Mouse (Mus musculus) heart, embryonic 12.5 days (tissue): ENCODE results near the gene Tpm3. TPM values are rescaled to one million over a fixed set of nuclear protein-coding genes. Genes with fewer than 3 reads are reported as not detected.
"Not testable (repeated sequence)": the region's sequence is repeated elsewhere in the genome, so short reads cannot be mapped to it uniquely, and the experiment has no call there.

Experiments
- ATAC-seq: fragments of 200-750 bp; cut with Nextera tagmentation; 2 replicates; pipeline ENCODE4 v1.8.0; 2017; ENCODE audit warnings: moderate TSS enrichment, moderate library complexity; ENCODE audit not compliant: insufficient number of reproducible peaks, low FRiP score
- H3K27ac ChIP-seq: fragments of 300-500 bp; sonication (generic); 2 replicates; pipeline ENCODE4 v1.5.1; 2016; ENCODE audit warnings: mild to moderate bottlenecking, moderate library complexity; ENCODE audit not compliant: poor library complexity, severe bottlenecking
- H3K27me3 ChIP-seq: fragments of 300-500 bp; sonication (generic); replicated peaks from 2 replicates; pipeline ENCODE4 v1.6.1; 2016; ENCODE audit warnings: mild to moderate bottlenecking, moderate library complexity
- H3K36me3 ChIP-seq: fragments of 300-500 bp; sonication (generic); 2 replicates; pipeline ENCODE4 v1.6.1; 2016; ENCODE audit warnings: mild to moderate bottlenecking, moderate library complexity
- H3K4me1 ChIP-seq: fragments of 300-500 bp; sonication (generic); replicated peaks from 2 replicates; pipeline ENCODE4 v1.6.1; 2016; ENCODE audit warnings: mild to moderate bottlenecking
- H3K4me2 ChIP-seq: fragments of 300-500 bp; sonication (generic); 2 replicates; pipeline ENCODE4 v1.6.1; 2016; ENCODE audit warnings: mild to moderate bottlenecking, moderate library complexity
- H3K4me3 ChIP-seq: fragments of 300-500 bp; sonication (generic); 2 replicates; pipeline ENCODE4 v1.5.1; 2016; ENCODE audit warnings: mild to moderate bottlenecking
- H3K9ac ChIP-seq: fragments of 300-500 bp; sonication (generic); 2 replicates; pipeline ENCODE4 v1.6.1; 2016; ENCODE audit warnings: mild to moderate bottlenecking, moderate library complexity
- H3K9me3 ChIP-seq: fragments of 300-500 bp; sonication (generic); replicated peaks from 2 replicates; pipeline ENCODE4 v1.6.1; 2016; ENCODE audit warnings: mild to moderate bottlenecking, moderate library complexity
- WGBS: fragments of 180-500 bp; shearing (Covaris S2); methylation state at CpG from one replicate; pipeline ENCODE4 v1.1.7; 2016; 5-methylcytosine and 5-hydroxymethylcytosine counted together
- polyA plus RNA-seq: library from polyadenylated mRNA; unstranded; fragments of >200 nt; fragmentation: Nextera tagmentation; extraction: Ambion mirVana; gene quantifications from 2 replicates; pipeline ENCODE4 v1.2.1, GENCODE M21; 2016

The Tpm3 gene
- polyA plus RNA-seq, 1 experiment from 2014 or later: 335 TPM

DNA sequence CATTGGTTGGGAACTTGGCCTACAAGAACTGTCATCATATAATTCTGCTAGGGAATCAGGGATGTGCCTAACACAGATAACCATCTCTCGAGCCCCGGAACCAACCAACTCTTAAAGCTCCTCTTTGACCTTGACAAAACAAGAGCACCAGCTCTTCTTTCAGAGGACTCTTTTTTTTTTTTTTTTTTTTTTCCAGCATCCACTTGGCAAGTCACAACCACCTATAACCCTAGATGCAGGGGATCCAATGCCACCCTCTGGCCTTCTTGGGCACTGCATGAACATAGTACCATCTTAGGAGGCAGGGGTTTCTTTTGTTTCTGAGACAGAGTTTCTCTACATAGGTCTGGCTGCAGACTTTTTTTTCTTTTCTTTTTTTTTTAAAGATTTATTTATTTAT is 41.9 kb downstream of the Tpm3 start:
- ATAC-seq: no peak
- WGBS: 73% methylated on average over 2 of the region's 2 CpGs
- H3K4me3 ChIP-seq: no peak overlapping the region

DNA sequence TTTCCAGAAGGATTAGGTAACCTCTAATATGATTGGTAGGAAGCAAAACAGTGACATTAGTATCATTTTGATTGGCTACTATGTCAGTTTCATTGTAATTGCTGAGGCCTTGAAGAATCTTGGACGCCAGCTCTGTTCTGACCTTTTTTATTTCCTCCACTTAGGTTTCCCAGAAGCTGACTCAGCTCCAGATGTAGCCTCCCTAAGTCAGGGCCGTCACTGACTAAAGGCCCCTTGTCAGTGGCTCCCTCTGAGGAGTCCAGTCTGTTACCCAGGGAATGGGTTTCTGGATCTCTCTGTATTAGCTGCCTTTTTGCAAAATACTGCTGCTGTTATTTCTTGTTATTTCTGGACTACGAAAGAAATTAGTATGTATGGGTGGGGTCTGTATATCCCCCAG is 43.1 kb downstream of the Tpm3 start:
- no peak overlapping the region for H3K4me2 ChIP-seq
- no peaks in the 10 kb centered on the region for H3K27me3 ChIP-seq
- no peak for ATAC-seq
- H3K4me1 ChIP-seq: 0 out of 2 replicates have a peak, but pooled peaks cover 3% of the 10 kb centered on the region
- H3K36me3 ChIP-seq: no peaks in the 10 kb centered on the region
- no peak overlapping the region for H3K27ac ChIP-seq
- H3K9me3 ChIP-seq: no peaks in the 10 kb centered on the region
- H3K9ac ChIP-seq: no peak overlapping the region
- no peak overlapping the region for H3K4me3 ChIP-seq
- 76% methylated on average over 3 of the region's 3 CpGs for WGBS

More for the DNA sequence above, 41.9 kb downstream of the Tpm3 start:
- Histone ChIP-seq H3K4me1 (0 out of 2 replicates have a peak, but pooled peaks cover 3% of the 10 kb centered on the region), H3K4me2 (no peak overlapping the region), H3K9me3 (no peaks in the 10 kb centered on the region), H3K9ac (no peak overlapping the region), H3K27ac (no peak overlapping the region), H3K27me3 (no peaks in the 10 kb centered on the region), H3K36me3 (no peaks in the 10 kb centered on the region)

DNA sequence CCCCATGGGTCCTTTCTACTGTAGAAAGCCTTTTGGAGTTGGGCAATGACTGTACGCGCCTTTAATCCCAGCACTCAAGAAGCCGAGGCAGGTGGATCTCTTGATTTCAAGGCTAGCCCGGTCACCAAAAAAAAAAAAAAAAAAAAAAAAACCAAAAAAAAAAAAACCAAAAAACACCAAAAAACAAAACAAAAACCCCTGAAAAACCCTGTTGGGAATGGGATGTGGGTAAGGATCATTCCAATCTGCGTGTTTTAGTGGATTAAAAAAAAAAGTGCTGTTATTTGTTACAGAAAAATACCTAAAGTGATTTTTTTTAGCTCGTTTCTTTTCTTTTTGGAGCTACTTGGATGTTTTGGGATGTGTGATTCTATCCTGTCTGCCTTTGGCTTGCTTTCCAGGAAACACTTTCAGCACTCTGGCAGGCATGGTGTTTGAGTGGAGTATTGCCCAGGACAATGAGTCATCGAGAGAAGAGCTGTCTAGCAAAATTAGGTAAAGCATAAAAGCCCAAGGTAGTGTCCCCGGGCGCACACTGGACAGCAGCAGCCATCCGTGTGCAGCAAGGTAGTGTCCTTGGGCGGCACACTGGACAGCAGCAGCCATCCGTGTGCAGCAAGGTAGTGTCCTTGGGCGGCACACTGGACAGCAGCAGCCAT is 45.8 kb downstream of the Tpm3 start:
- Histone ChIP-seq H3K4me1 (no peaks in the 10 kb centered on the region), H3K36me3 (no peaks in the 10 kb centered on the region), H3K27me3 (no peaks in the 10 kb centered on the region), H3K27ac (no peak overlapping the region), H3K4me3 (no peak overlapping the region), H3K4me2 (no peak overlapping the region), H3K9me3 (no peaks in the 10 kb centered on the region), H3K9ac (no peak overlapping the region)
- WGBS: 86% methylated on average over 13 of the region's 13 CpGs
- no peak for ATAC-seq

DNA sequence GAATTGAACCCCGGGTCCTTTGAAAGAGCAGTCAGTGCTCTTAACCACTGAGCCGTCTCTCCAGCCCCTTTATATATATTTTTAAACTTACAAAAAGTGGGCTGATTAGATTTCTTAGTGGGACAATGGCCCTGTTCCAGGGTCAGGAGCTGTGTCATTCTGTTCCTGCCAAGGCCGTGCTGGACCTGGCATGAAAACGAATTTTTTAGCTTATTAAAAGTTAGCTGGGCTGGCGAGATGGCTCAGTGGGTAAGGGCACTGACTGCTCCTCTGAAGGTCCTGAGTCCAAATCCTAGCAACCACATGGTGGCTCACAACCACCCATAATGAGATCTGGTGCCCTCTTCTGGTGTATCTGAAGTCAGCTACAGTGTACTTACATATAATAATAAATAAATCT is 49.6 kb downstream of the Tpm3 start:
- H3K27me3 ChIP-seq, H3K9me3 ChIP-seq, H3K36me3 ChIP-seq, H3K4me2 ChIP-seq, H3K27ac ChIP-seq, ATAC-seq, H3K4me3 ChIP-seq, H3K9ac ChIP-seq, H3K4me1 ChIP-seq: not testable (repeated sequence)
- WGBS: 81% methylated on average over 5 of the region's 5 CpGs

DNA sequence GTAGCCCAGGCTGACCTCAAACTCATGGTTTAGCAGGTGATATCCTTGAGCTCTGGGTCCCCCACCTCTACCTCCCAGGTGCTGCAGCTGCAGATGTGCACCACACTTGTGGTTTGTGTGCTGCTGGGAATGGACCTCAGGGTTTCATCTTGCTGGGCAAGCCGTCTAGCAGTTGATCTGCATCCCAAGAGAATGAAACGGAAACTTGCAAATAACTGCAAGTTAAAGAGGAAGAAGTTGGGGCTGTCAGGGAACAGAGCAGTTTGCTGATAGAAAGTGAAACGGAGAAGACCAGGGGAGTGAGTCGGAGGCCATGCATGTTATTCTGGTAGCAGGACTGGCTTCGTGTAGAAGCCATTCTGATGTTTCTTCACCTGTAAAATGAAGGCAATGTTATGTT is 53.3 kb downstream of the Tpm3 start:
- Histone ChIP-seq H3K27me3 (no peaks in the 10 kb centered on the region), H3K9ac (no peak overlapping the region), H3K27ac (no peak overlapping the region), H3K4me3 (no peak overlapping the region), H3K36me3 (no peaks in the 10 kb centered on the region), H3K4me2 (no peak overlapping the region), H3K9me3 (no peaks in the 10 kb centered on the region), H3K4me1 (no peaks in the 10 kb centered on the region)
- 66% methylated on average over 5 of the region's 5 CpGs for WGBS
- no peak for ATAC-seq

DNA sequence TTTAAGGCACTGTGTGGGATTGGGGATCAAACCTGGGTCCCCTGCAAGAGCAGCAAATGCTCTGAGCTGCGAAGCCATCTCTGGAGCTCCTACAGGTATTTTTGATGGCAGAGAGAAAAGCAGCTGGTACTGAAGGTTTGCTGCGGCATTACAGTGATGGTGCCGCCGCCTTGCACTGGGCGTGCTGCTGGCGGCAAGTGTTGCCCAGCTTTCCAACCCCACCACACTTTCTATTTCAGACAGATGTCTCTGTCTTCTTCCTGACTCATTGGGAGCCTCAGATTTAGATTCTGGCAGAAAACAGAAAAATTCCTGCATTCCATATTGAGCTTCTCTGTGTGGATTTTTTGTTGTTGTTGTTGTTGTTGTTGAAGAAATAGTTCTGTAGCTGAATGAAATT is 55.4 kb downstream of the Tpm3 start:
- no peaks in the 10 kb centered on the region for H3K4me1 ChIP-seq
- H3K4me3 ChIP-seq: no peak overlapping the region
- no peak overlapping the region for H3K9ac ChIP-seq
- no peak overlapping the region for H3K27ac ChIP-seq
- H3K36me3 ChIP-seq: no peaks in the 10 kb centered on the region
- H3K4me2 ChIP-seq: no peak overlapping the region
- no peaks in the 10 kb centered on the region for H3K27me3 ChIP-seq
- 90% methylated on average over 6 of the region's 6 CpGs for WGBS
- ATAC-seq: no peak
- H3K9me3 ChIP-seq: no peaks in the 10 kb centered on the region

DNA sequence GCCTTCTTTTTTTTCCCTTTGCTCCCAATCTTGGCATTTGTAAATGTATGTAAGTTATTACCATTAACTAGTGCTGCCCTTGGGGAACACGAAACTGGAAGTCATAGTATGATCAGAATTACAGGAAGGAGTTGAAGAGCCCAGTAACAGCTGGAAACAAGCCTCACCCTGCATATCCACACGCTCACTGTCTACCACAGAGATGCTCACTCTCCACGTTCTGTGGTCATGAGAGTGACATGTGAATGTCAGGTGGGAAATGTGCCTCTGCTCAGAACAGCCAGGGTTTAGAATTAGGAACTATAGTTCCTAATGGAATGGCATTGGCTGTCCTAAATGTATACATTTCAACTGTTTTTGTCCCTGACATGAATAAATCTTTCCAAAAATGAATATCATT is 60.3 kb downstream of the Tpm3 start:
- H3K4me3 ChIP-seq: no peak overlapping the region
- no peak overlapping the region for H3K9ac ChIP-seq
- H3K27me3 ChIP-seq: no peaks in the 10 kb centered on the region
- H3K36me3 ChIP-seq: no peaks in the 10 kb centered on the region
- H3K4me2 ChIP-seq: no peak overlapping the region
- WGBS: 76% methylated on average over 3 of the region's 3 CpGs
- ATAC-seq: no peak
- no peaks in the 10 kb centered on the region for H3K4me1 ChIP-seq
- H3K9me3 ChIP-seq: no peaks in the 10 kb centered on the region
- no peak overlapping the region for H3K27ac ChIP-seq

DNA sequence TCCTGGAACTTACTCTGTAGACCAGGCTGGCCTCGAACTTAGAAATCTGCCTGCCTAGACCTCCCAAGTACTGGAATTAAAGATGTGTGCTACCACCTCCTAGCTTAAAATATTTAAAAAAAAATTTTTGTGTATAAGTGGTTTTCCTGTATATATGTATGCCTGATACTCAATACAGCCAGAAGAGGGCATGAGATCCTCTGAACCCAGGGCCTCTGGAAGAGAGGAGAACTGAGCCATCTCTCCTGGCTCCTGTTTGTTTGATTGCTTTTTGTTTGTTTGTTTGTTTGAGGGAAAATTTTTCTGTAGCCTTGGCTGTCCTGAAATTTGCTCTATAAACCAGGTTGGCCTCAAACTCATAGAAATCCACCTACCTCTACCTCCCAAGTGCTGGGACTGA is 60.9 kb downstream of the Tpm3 start:
- H3K27ac ChIP-seq: no peak overlapping the region
- no peaks in the 10 kb centered on the region for H3K9me3 ChIP-seq
- no peaks in the 10 kb centered on the region for H3K4me1 ChIP-seq
- 77% methylated on average over 1 of the region's 1 CpGs for WGBS
- no peak overlapping the region for H3K4me2 ChIP-seq
- H3K9ac ChIP-seq: no peak overlapping the region
- no peaks in the 10 kb centered on the region for H3K27me3 ChIP-seq
- H3K36me3 ChIP-seq: no peaks in the 10 kb centered on the region
- no peak for ATAC-seq
- H3K4me3 ChIP-seq: no peak overlapping the region

DNA sequence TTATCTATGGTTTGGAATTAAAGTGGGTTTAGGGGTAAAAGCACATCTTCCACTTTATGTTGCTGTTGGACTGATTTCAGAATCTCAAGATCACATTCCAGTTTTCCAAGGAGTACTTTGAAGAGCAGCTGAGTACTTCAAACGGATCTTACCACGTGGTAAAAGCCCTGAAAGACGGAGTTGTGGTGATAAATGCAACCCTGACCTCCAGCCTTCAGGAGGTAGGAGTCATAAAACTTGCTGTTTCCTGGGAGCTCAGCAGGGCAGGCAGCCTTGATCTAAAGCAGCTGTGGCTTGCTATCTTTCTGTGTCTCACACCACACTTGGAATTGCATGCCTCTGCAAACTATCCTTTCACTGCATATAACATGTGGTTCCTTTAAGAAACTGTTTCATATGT is 62.0 kb downstream of the Tpm3 start:
- Histone ChIP-seq H3K27ac (no peak overlapping the region), H3K27me3 (no peaks in the 10 kb centered on the region), H3K36me3 (no peaks in the 10 kb centered on the region), H3K4me3 (no peak overlapping the region), H3K9ac (no peak overlapping the region), H3K4me1 (no peaks in the 10 kb centered on the region), H3K9me3 (no peaks in the 10 kb centered on the region), H3K4me2 (no peak overlapping the region)
- 36% methylated on average over 3 of the region's 3 CpGs for WGBS
- ATAC-seq: no peak

DNA sequence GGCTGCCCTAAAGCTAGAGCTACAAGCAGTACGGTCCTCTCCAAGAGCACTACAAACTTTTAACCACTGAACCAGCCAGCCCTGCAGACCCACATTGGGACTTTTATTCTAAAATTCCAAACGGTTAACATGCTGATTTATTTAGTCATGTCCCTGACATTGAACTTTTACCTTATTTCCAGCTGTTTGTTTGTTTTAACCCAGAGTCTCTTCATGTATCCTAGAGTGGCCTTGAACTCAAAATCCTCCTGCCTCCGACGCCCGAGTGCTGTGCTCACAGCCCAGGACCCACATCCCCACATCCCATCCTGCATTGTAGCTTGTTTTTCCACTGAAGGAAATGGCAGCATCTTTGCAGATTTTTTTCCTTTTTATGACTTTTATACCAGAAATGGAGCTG is 62.5 kb downstream of the Tpm3 start:
- H3K36me3 ChIP-seq: no peaks in the 10 kb centered on the region
- H3K27me3 ChIP-seq: no peaks in the 10 kb centered on the region
- WGBS: 80% methylated on average over 5 of the region's 5 CpGs
- H3K4me3 ChIP-seq: no peak overlapping the region
- H3K9ac ChIP-seq: no peak overlapping the region
- no peak overlapping the region for H3K27ac ChIP-seq
- H3K4me1 ChIP-seq: no peaks in the 10 kb centered on the region
- no peak for ATAC-seq
- H3K4me2 ChIP-seq: no peak overlapping the region
- H3K9me3 ChIP-seq: no peaks in the 10 kb centered on the region

DNA sequence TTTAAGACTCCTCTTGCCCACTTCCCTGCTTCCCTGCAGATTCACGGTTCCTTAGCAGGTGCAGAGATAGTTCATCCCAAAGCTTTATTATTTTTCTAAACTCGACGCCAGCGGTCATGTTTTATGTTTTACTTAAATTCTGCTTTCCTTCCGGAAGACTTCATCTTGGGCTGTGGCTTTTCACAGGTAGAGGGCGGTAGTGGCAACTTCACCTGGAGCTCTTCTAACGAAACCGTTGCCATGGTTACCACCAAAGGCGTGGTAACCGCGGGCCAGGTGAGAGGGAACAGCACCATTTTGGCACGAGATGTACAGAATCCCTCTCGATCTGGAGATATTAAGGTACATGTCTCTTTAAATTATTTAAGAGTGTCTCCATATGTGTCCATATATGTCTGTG is 64.2 kb downstream of the Tpm3 start:
- WGBS: 35% methylated on average over 13 of the region's 13 CpGs
- Histone ChIP-seq H3K4me2 (no peak overlapping the region), H3K9me3 (no peaks in the 10 kb centered on the region), H3K27ac (no peak overlapping the region), H3K4me3 (no peak overlapping the region), H3K9ac (no peak overlapping the region), H3K27me3 (no peaks in the 10 kb centered on the region), H3K36me3 (no peaks in the 10 kb centered on the region), H3K4me1 (no peaks in the 10 kb centered on the region)
- no peak for ATAC-seq

DNA sequence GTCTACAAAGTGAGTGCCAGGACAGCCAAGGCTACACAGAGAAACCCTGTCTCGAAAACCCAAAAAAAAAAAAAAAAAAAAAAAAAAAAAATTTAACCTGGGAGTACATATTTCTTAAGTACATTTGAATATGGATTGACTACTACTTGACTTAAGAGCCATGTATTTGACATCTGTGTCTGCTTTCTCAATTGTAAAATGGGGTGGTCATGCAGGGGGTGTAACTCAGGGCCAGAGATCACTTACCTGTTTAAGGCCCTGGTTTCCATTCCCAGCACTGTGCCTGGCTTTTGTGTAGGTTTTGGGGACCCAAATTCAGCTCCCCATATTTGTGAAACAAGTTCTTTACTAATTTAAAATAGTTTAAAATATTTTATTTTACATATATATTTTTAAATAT is 65.2 kb downstream of the Tpm3 start:
- no peak for ATAC-seq
- no peaks in the 10 kb centered on the region for H3K9me3 ChIP-seq
- no peak overlapping the region for H3K9ac ChIP-seq
- no peak overlapping the region for H3K4me2 ChIP-seq
- H3K27me3 ChIP-seq: no peaks in the 10 kb centered on the region
- no peaks in the 10 kb centered on the region for H3K36me3 ChIP-seq
- 80% methylated on average over 1 of the region's 1 CpGs for WGBS
- no peak overlapping the region for H3K4me3 ChIP-seq
- H3K27ac ChIP-seq: no peak overlapping the region
- no peaks in the 10 kb centered on the region for H3K4me1 ChIP-seq
